Mouse (Mus musculus) stomach, embryonic 15.5 days (tissue): ENCODE measurements around the gene Fam170b. TPM values are rescaled to one million over a fixed set of nuclear protein-coding genes. Genes with fewer than 3 reads are reported as not detected.

Experiments used
- ATAC-seq: fragments of 200-750 bp; cut with Nextera tagmentation; 2 replicates; pipeline ENCODE4 v1.8.0; 2017; ENCODE audit warnings: low read depth, moderate number of reproducible peaks, moderate TSS enrichment; ENCODE audit not compliant: insufficient read depth, low FRiP score
- H3K27ac ChIP-seq: fragments of 300-500 bp; sonication (generic); 2 replicates; pipeline ENCODE4 v1.5.1; 2015; ENCODE audit warnings: mild to moderate bottlenecking, inconsistent platforms
- H3K27me3 ChIP-seq: fragments of 300-500 bp; sonication (generic); replicated peaks from 2 replicates; pipeline ENCODE4 v1.6.1; 2015; ENCODE audit warnings: inconsistent platforms
- H3K36me3 ChIP-seq: fragments of 300-500 bp; sonication (generic); 2 replicates; pipeline ENCODE4 v1.6.1; 2015; ENCODE audit warnings: inconsistent platforms
- H3K4me1 ChIP-seq: fragments of 300-500 bp; sonication (generic); 2 replicates; pipeline ENCODE4 v1.6.1; 2015; ENCODE audit warnings: inconsistent platforms
- H3K4me2 ChIP-seq: fragments of 300-500 bp; sonication (generic); 2 replicates; pipeline ENCODE4 v1.6.1; 2015; ENCODE audit warnings: mild to moderate bottlenecking, inconsistent platforms
- H3K4me3 ChIP-seq: fragments of 300-500 bp; sonication (generic); replicated peaks from 2 replicates; pipeline ENCODE4 v1.5.1; 2015; ENCODE audit warnings: inconsistent platforms
- H3K9ac ChIP-seq: fragments of 300-500 bp; sonication (generic); 2 replicates; pipeline ENCODE4 v1.6.1; 2015; ENCODE audit warnings: inconsistent platforms
- H3K9me3 ChIP-seq: fragments of 300-500 bp; sonication (generic); 2 replicates; pipeline ENCODE4 v1.6.1; 2016; ENCODE audit warnings: inconsistent platforms
- WGBS: fragments of 180-500 bp; shearing (Covaris S2); methylation state at CpG from one replicate; pipeline ENCODE4 v1.1.7; 2015; 5-methylcytosine and 5-hydroxymethylcytosine counted together
- polyA plus RNA-seq: library from polyadenylated mRNA; unstranded; fragments of >200 nt; fragmentation: Nextera tagmentation; extraction: Ambion mirVana; gene quantifications from 2 replicates; pipeline ENCODE4 v1.2.1, GENCODE M21; 2015

Fam170b gene
- polyA plus RNA-seq, 1 experiment from 2014 or later: not detected

GRCm38 (mm10) chr14:32812429-32812828 is 21.3 kb upstream of the Fam170b start:
- Histone ChIP-seq H3K4me1 (no peaks in the 10 kb centered on the region), H3K36me3 (no peaks in the 10 kb centered on the region), H3K27ac (no peak overlapping the region), H3K9me3 (no peaks in the 10 kb centered on the region), H3K27me3 (no peaks in the 10 kb centered on the region), H3K4me3 (no peak overlapping the region), H3K9ac (no peak overlapping the region), H3K4me2 (no peak overlapping the region)
- no peak for ATAC-seq
- WGBS: 67% methylated on average over 6 of the region's 6 CpGs

DNA sequence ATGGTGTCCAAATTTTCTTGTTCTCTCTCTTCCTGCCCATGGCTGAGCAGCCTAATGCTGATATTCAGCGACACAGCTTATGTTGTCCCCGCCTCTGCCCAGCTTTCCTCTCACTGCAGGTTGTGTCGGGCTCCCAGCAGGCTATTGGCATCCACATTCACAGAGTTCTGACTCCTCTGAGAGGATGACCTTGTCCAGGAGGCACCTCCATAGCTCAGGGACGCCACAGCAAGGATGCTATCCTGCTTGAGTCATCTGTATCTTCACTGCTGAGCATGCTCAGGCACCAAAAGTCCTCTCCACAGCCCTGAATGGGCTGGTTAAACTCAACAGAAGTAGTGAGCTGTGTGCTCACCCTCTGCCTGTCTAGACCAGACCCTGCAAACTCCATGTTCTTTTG is 18.8 kb upstream of the Fam170b start:
- Histone ChIP-seq H3K36me3 (no peaks in the 10 kb centered on the region), H3K4me2 (no peak overlapping the region), H3K9ac (no peak overlapping the region), H3K9me3 (no peaks in the 10 kb centered on the region), H3K4me1 (no peaks in the 10 kb centered on the region), H3K27ac (no peak overlapping the region), H3K4me3 (no peak overlapping the region), H3K27me3 (no peaks in the 10 kb centered on the region)
- ATAC-seq: no peak
- 70% methylated on average over 4 of the region's 4 CpGs for WGBS

DNA sequence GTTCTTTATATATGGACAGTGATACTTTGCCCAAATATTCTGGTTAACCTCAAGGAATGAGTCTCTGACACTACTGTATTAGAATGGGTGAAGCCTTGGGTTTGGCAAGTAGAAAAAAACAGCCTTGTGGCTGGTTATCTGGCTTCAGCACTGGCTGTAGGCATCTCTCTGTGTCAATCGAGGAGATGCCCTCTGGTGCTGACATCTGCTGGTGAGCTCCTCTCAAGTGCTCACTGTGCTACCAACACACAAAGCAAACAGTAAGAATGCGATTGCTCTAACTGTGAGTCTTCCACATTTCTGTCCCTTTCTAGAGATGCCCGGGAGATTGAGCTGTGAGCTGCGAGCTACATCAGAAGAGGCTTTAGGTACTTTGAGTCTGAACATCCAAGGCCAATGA is 17.2 kb upstream of the Fam170b start:
- H3K27me3 ChIP-seq: no peaks in the 10 kb centered on the region
- 75% methylated on average over 4 of the region's 4 CpGs for WGBS
- H3K36me3 ChIP-seq: no peaks in the 10 kb centered on the region
- no peak overlapping the region for H3K27ac ChIP-seq
- no peak for ATAC-seq
- no peaks in the 10 kb centered on the region for H3K4me1 ChIP-seq
- no peak overlapping the region for H3K4me2 ChIP-seq
- H3K9ac ChIP-seq: no peak overlapping the region
- H3K9me3 ChIP-seq: no peaks in the 10 kb centered on the region
- H3K4me3 ChIP-seq: no peak overlapping the region

- H3K4me1 ChIP-seq: no peaks in the 10 kb centered on the region
- H3K9ac ChIP-seq: no peak overlapping the region
- H3K4me2 ChIP-seq: no peak overlapping the region
- no peaks in the 10 kb centered on the region for H3K36me3 ChIP-seq
- H3K27me3 ChIP-seq: no peaks in the 10 kb centered on the region
- 57% methylated on average over 7 of the region's 7 CpGs for WGBS
- H3K9me3 ChIP-seq: no peaks in the 10 kb centered on the region
- H3K4me3 ChIP-seq: no peak overlapping the region
- no peak overlapping the region for H3K27ac ChIP-seq
- ATAC-seq: no peak
Observed at GRCm38 (mm10) chr14:32817258-32817657, 16.5 kb upstream of the Fam170b start.

- no peaks in the 10 kb centered on the region for H3K27me3 ChIP-seq
- no peaks in the 10 kb centered on the region for H3K9me3 ChIP-seq
- no peak overlapping the region for H3K9ac ChIP-seq
- no peaks in the 10 kb centered on the region for H3K36me3 ChIP-seq
- H3K4me2 ChIP-seq: no peak overlapping the region
- 22% methylated on average over 1 of the region's 1 CpGs for WGBS
- H3K4me1 ChIP-seq: peaks cover 2% of the 10 kb centered on the region
- peak; percentile 22; the same call in 1 of the 2 replicates for ATAC-seq
- 0 out of 2 replicates have a peak overlapping the region, but pooled peaks have one; percentile 5 for H3K27ac ChIP-seq
- no peak overlapping the region for H3K4me3 ChIP-seq
Observed at GRCm38 (mm10) chr14:32819297-32819696, 14.5 kb upstream of the Fam170b start.

DNA sequence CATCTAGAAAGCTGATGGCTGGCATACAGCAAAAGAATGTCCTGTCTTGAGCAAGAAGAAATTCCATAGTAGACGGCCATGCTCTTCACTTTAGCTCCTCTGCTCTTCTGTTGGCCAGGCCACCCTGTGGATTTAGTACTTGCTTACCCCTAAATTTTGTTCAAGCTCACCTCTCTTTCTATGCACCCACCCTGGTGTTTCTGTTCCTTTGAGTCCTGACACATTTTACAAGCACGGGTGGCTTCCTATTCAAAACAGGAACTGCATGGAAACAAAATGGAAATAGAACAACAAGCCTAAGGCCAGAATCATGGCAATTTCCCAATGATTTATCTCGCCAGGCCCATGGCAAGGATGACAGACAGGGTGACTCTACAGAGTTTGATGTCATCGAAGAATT is 10.9 kb upstream of the Fam170b start:
- peaks cover 26% of the 10 kb centered on the region for H3K4me1 ChIP-seq
- no peaks in the 10 kb centered on the region for H3K9me3 ChIP-seq
- H3K4me3 ChIP-seq: no peak overlapping the region
- H3K4me2 ChIP-seq: no peak overlapping the region
- no peaks in the 10 kb centered on the region for H3K27me3 ChIP-seq
- WGBS: 80% methylated on average over 4 of the region's 4 CpGs
- no peak for ATAC-seq
- H3K36me3 ChIP-seq: no peaks in the 10 kb centered on the region
- no peak overlapping the region for H3K27ac ChIP-seq
- H3K9ac ChIP-seq: no peak overlapping the region

DNA sequence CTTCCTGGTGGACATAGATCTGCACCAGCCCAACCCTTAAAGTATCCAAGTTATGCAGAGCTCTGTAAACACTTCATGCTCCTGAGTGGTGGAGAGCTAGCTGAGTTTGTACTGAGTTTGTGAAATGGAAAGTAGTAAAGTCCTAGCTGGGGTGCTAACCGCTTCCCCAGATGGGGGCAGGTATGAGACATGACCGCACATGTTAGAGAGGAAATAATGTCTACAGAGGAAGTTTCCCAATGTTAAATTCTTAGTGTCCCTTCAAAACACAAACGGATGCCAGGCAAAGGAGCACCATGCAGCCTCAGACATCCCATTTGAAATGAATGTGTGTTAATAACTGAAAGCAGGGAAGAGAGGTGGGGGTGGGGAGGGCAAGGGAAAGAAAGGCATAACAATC is 9.9 kb upstream of the Fam170b start:
- Histone ChIP-seq H3K4me2 (no peak overlapping the region), H3K4me3 (no peak overlapping the region), H3K36me3 (no peaks in the 10 kb centered on the region), H3K9me3 (no peaks in the 10 kb centered on the region), H3K9ac (no peak overlapping the region), H3K4me1 (peaks cover 35% of the 10 kb centered on the region), H3K27ac (no peak overlapping the region; the same call in 1 of the 2 replicates), H3K27me3 (no peaks in the 10 kb centered on the region)
- WGBS: 61% methylated on average over 3 of the region's 3 CpGs
- no peak for ATAC-seq

GRCm38 (mm10) chr14:32824267-32825150 is 9.3 kb upstream of the Fam170b start:
- no peaks in the 10 kb centered on the region for H3K36me3 ChIP-seq
- H3K27ac ChIP-seq: peak overlapping the region; percentile 62
- no peak overlapping the region for H3K9ac ChIP-seq
- H3K4me1 ChIP-seq: peaks cover 35% of the 10 kb centered on the region
- H3K27me3 ChIP-seq: no peaks in the 10 kb centered on the region
- H3K4me3 ChIP-seq: no peak overlapping the region
- whole genome bisulfite sequencing: 46% methylated on average over 14 of the region's 14 CpGs
- H3K4me2 ChIP-seq: no peak overlapping the region
- no peaks in the 10 kb centered on the region for H3K9me3 ChIP-seq
- ATAC-seq: no peak

- Histone ChIP-seq H3K9me3 (no peaks in the 10 kb centered on the region), H3K27me3 (no peaks in the 10 kb centered on the region), H3K27ac (peak overlapping the region; percentile 62), H3K4me2 (peak overlapping the region; percentile 32), H3K36me3 (no peaks in the 10 kb centered on the region), H3K9ac (no peak overlapping the region), H3K4me1 (peaks cover 35% of the 10 kb centered on the region), H3K4me3 (no peak overlapping the region)
- peak; percentile 66 for ATAC-seq
- WGBS: 6% methylated on average over 11 of the region's 11 CpGs
Observed at GRCm38 (mm10) chr14:32825426-32826032, 8.2 kb upstream of the Fam170b start.

GRCm38 (mm10) chr14:32827165-32827564 is 6.6 kb upstream of the Fam170b start:
- Histone ChIP-seq H3K9me3 (no peaks in the 10 kb centered on the region), H3K27ac (peak overlapping the region; percentile 87), H3K4me3 (no peak overlapping the region), H3K36me3 (no peaks in the 10 kb centered on the region), H3K9ac (no peak overlapping the region), H3K4me1 (peaks cover 35% of the 10 kb centered on the region), H3K27me3 (no peaks in the 10 kb centered on the region), H3K4me2 (no peak overlapping the region)
- ATAC-seq: no peak
- 45% methylated on average over 4 of the region's 4 CpGs for WGBS

DNA sequence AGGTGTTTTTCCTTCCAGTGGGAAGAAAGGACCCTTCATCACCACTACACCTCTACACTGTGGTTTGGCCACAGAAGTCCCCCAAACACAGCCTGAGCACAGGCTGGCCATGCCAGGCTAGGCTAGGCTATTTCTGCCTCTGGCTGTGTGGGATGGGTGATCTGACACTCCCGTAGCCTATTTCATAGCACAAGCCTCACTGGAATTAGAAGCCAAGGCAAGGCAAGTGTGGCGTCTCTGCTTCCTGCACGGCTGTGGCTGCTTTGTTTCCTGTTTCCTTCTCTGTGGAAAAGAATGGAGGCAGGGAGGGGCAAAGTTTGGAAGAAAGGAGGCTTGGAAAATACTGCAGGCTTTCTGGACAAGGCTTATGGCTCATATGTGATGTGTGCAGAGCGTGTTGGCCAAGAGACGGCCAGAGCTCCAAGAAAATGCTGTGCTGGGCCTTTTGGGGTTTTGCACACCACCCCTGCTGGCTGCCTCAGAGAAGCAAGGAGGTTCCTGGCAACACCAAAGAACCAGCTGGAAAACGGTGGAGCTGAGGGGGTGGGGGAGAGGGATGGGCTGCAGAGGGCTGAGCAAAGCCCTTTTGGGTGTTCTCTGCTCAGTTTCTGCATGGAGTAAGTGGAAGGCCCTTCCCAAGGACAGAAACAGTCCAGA is 5.6 kb upstream of the Fam170b start:
- H3K36me3 ChIP-seq: no peaks in the 10 kb centered on the region
- H3K4me3 ChIP-seq: no peak overlapping the region
- no peak overlapping the region for H3K4me2 ChIP-seq
- H3K9ac ChIP-seq: no peak overlapping the region
- 39% methylated on average over 6 of the region's 6 CpGs for WGBS
- peaks cover 39% of the 10 kb centered on the region for H3K4me1 ChIP-seq
- H3K27ac ChIP-seq: peak overlapping the region; percentile 87
- no peaks in the 10 kb centered on the region for H3K9me3 ChIP-seq
- no peaks in the 10 kb centered on the region for H3K27me3 ChIP-seq
- ATAC-seq: peak; percentile 50; the same call in 1 of the 2 replicates

- no peak overlapping the region for H3K4me2 ChIP-seq
- no peaks in the 10 kb centered on the region for H3K27me3 ChIP-seq
- H3K27ac ChIP-seq: no peak overlapping the region
- no peak for ATAC-seq
- 0 out of 2 replicates have a peak, but pooled peaks cover 4% of the 10 kb centered on the region for H3K4me1 ChIP-seq
- WGBS: 83% methylated on average over 14 of the region's 14 CpGs
- H3K9ac ChIP-seq: no peak overlapping the region
- no peak overlapping the region for H3K4me3 ChIP-seq
- H3K9me3 ChIP-seq: no peaks in the 10 kb centered on the region
- H3K36me3 ChIP-seq: no peaks in the 10 kb centered on the region
Observed at GRCm38 (mm10) chr14:32835181-32835580, 1.4 kb downstream of the Fam170b start.
